Mouse (Mus musculus): ENCODE measurements around the gene C330021F23Rik.

DNA sequence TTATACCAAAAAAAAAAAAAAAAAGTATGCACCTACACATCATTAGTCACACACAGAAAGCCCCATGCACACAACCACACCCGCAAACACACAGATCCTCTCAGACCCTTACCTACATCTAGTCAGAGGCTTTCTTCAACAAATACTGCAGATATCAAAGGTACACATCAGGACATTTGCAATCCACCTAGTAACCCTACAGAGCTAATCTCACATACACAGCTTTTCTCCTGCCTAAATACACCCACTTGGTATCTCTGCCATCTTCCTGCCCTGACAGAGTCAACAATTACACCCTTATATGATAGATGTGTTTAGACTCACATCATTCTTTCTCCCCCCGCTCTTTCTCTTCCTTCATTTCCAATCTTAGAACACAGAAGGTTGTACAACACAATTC is 18.7 kb downstream of the C330021F23Rik start:
- TF ChIP-seq CTCF (IDR thresholded peaks at IDR 0.05; ENCODE audit: low read depth, low read length) (no peak), TAL1 (conservative IDR thresholded peaks at IDR 0.05; ENCODE audit: low read depth, low read length) (no peak), GATA1 (IDR thresholded peaks at IDR 0.05; ENCODE audit: borderline replicate concordance, low read length) (no peak)

Measured in G1E (cell line).